Mouse (Mus musculus) urinary bladder, postnatal 36 days (tissue): Measurements from ENCODE around the gene Tbc1d17.

Experiments used
- DNase-seq, 2 experiments: peaks; one replicate each; pipeline ENCODE4 v3.0.0; 2022; ENCODE audit warnings: low spot score in 2 of 2, mixed read lengths in 1 of 2

Tbc1d17 gene

GRCm38 (mm10) chr7:44789531-44789930, 59.3 kb downstream of the Tbc1d17 start:
- no peak for DNase-seq
